Mouse (Mus musculus) forebrain, postnatal 0 days (tissue): ENCODE measurements at regions not wholly inside any gene's neighbourhood (a gene's known extent, or its start where the extent isn't known, plus 50 kb on each side); places are given as distances from the start of the nearest gene placed in this dataset.
A peak's percentile ranks its signal among the peaks of the same experiment; 100 is the strongest.

ENCODE experiments used
- ATAC-seq: fragments of 200-750 bp; cut with Nextera tagmentation; 2 replicates; pipeline ENCODE4 v1.8.0; 2017; ENCODE audit warnings: mild to moderate bottlenecking, moderate library complexity
- DNase-seq: peaks from one replicate; pipeline ENCODE4 v3.0.0-alpha.2; 2015
- H3K27ac ChIP-seq: fragments of 300-500 bp; sonication (generic); 2 replicates; pipeline ENCODE4 v1.5.1; 2014; ENCODE audit warnings: low read depth, mild to moderate bottlenecking, antibody characterized with exemption, low read length, moderate library complexity, mixed read lengths
- H3K27me3 ChIP-seq: fragments of 300-500 bp; sonication (generic); 2 replicates; pipeline ENCODE4 v1.6.1; 2014; ENCODE audit warnings: mild to moderate bottlenecking, low read length, mixed read lengths; ENCODE audit not compliant: insufficient read depth
- H3K36me3 ChIP-seq: fragments of 300-500 bp; sonication (generic); 2 replicates; pipeline ENCODE4 v1.6.1; 2014; ENCODE audit warnings: mild to moderate bottlenecking, moderate library complexity; ENCODE audit not compliant: insufficient read depth
- H3K4me1 ChIP-seq: fragments of 300-500 bp; sonication (generic); 2 replicates; pipeline ENCODE4 v1.6.1; 2014; ENCODE audit warnings: antibody characterized with exemption; ENCODE audit not compliant: insufficient read depth
- H3K4me2 ChIP-seq: fragments of 300-500 bp; sonication (generic); 2 replicates; pipeline ENCODE4 v1.6.1; 2014; ENCODE audit warnings: low read depth, mild to moderate bottlenecking, moderate library complexity
- H3K4me3 ChIP-seq: fragments of 300-500 bp; sonication (generic); 2 replicates; pipeline ENCODE4 v1.5.1; 2014; ENCODE audit warnings: low read depth, low read length, mixed read lengths
- H3K9ac ChIP-seq: fragments of 300-500 bp; sonication (generic); 2 replicates; pipeline ENCODE4 v1.6.1; 2014; ENCODE audit warnings: mild to moderate bottlenecking
- H3K9me3 ChIP-seq: fragments of 300-500 bp; sonication (generic); 2 replicates; pipeline ENCODE4 v1.6.1; 2016; ENCODE audit warnings: low read length
- CTCF ChIP-seq: sonication (generic); IDR thresholded peaks from 2 replicates; pipeline ENCODE4 v1.5.1; 2016; ENCODE audit warnings: antibody characterized with exemption, control low read depth, low read depth
- WGBS: fragments of 180-500 bp; shearing (Covaris S2); extraction: QIAGEN DNeasy Blood & Tissue Kit; methylation state at CpG from one replicate; pipeline ENCODE4 v1.1.7; 2014; 5-methylcytosine and 5-hydroxymethylcytosine counted together

GRCm38 (mm10) chr3:58116848-58117247 is 269.0 kb upstream of the Pfn2 start:
- 76% methylated on average over 7 of the region's 7 CpGs for WGBS
- no peaks in the 10 kb centered on the region for H3K27me3 ChIP-seq
- no peak overlapping the region for H3K9ac ChIP-seq
- DNase-seq = no peak
- no peaks in the 10 kb centered on the region for H3K4me1 ChIP-seq
- H3K4me2 ChIP-seq = no peak overlapping the region
- H3K4me3 ChIP-seq = no peak overlapping the region
- no peak for ATAC-seq
- H3K36me3 ChIP-seq = no peaks in the 10 kb centered on the region
- no peak for TF ChIP-seq CTCF
- no peak overlapping the region for H3K27ac ChIP-seq
- H3K9me3 ChIP-seq = no peaks in the 10 kb centered on the region

DNA sequence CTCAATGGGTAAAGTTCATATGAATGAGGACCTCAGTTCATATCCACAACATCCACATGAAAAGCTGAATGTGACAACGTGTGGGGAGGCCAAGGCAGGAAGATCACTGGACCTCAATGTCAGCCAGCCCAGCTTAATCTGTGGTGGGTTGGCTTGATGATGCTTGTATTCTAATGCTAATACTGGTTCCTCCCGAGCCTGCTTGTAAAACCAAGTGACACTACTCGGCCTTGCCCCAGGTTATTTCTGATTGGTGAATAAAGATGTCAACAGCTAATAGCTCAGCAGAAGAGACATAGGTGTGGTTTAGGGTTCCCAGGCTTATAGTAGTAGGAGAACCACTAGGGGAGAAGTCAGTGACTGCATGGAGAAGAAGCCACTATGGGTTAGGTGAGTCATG is 272.2 kb upstream of the Pfn2 start:
- DNase-seq (no peak), ATAC-seq (no peak)
- TF ChIP-seq CTCF = no peak
- Histone ChIP-seq H3K27me3 (no peaks in the 10 kb centered on the region), H3K4me3 (no peak overlapping the region), H3K9me3 (no peaks in the 10 kb centered on the region), H3K36me3 (no peaks in the 10 kb centered on the region), H3K4me1 (0 out of 2 replicates have a peak, but pooled peaks cover 2% of the 10 kb centered on the region), H3K9ac (no peak overlapping the region), H3K4me2 (no peak overlapping the region), H3K27ac (no peak overlapping the region)
- WGBS = 60% methylated on average over 3 of the region's 3 CpGs

- no peaks in the 10 kb centered on the region for H3K27me3 ChIP-seq
- peak overlapping the region; percentile 34; the same call in 1 of the 2 replicates for H3K4me2 ChIP-seq
- 43% methylated on average over 19 of the region's 19 CpGs for WGBS
- 0 out of 2 replicates have a peak, but pooled peaks cover 2% of the 10 kb centered on the region for H3K4me1 ChIP-seq
- DNase-seq (peak; percentile 88), ATAC-seq (peak; percentile 93)
- H3K9ac ChIP-seq = no peak overlapping the region
- peak; percentile 99 for TF ChIP-seq CTCF
- no peaks in the 10 kb centered on the region for H3K36me3 ChIP-seq
- no peak overlapping the region for H3K4me3 ChIP-seq
- H3K27ac ChIP-seq = no peak overlapping the region
- H3K9me3 ChIP-seq = no peaks in the 10 kb centered on the region
These were observed 274.8 kb upstream of the Pfn2 start for GRCm38 (mm10) chr3:58122456-58123359.

DNA sequence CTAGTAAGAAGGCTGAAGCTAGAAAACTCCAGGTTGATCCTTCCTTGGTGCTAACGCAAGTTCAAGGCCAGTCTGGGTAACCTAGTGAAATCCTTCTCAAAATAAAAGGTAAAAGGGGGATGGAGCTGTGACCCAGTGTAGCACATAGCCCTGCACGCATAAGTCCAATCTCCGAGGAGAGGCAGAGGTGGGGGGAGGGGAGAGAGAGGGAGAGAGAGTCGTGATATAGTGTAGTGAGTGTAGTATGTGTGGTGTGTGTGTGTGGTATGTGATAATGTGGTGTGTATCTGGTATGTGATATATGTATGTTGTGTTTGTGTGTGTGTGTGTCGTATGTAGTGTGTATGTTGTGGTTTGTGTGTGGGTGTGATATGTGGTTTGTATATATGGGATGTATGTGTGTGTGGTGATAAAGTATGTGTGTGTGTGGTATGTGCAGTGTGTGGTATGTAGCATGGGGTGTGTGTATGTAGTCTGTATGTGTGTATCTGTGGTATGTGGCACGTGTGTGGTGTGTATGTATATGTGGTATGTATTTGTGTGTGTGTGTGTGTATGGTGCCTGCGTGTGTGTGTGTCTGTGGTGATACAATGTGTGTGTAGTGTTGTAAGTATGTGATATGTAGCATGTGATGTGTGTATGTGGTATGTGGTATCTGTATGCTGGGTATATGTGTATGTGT is 275.7 kb upstream of the Pfn2 start:
- no peak overlapping the region for H3K4me3 ChIP-seq
- H3K27ac ChIP-seq = no peak overlapping the region
- TF ChIP-seq CTCF = no peak
- WGBS = 78% methylated on average over 7 of the region's 7 CpGs
- 0 out of 2 replicates have a peak, but pooled peaks cover 2% of the 10 kb centered on the region for H3K4me1 ChIP-seq
- no peaks in the 10 kb centered on the region for H3K27me3 ChIP-seq
- no peak overlapping the region for H3K9ac ChIP-seq
- no peaks in the 10 kb centered on the region for H3K36me3 ChIP-seq
- DNase-seq (no peak), ATAC-seq (no peak)
- no peaks in the 10 kb centered on the region for H3K9me3 ChIP-seq
- H3K4me2 ChIP-seq = no peak overlapping the region

DNA sequence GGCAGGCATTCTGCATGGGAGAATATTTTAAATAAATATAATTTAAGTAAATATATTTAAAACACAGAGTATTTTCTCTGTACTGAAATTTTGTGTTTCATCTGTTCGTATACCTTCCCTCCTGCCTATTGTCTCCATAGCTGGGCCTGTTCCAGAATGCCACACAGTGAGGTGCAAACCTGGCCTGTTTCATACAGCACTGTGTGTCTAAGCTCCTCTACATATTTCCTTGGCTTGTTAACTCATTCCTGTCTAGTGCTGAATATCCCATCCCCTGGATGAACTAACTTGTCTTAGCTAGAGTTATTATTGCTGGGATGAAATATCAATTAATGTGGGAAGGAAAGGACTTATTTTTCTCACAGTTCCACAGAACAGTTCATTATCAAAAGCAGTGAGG is 277.0 kb upstream of the Pfn2 start:
- H3K4me3 ChIP-seq = no peak overlapping the region
- H3K27ac ChIP-seq = no peak overlapping the region
- no peaks in the 10 kb centered on the region for H3K36me3 ChIP-seq
- no peaks in the 10 kb centered on the region for H3K9me3 ChIP-seq
- ATAC-seq (no peak), DNase-seq (no peak)
- 67% methylated on average over 1 of the region's 1 CpGs for WGBS
- no peak overlapping the region for H3K4me2 ChIP-seq
- no peak overlapping the region for H3K9ac ChIP-seq
- H3K4me1 ChIP-seq = 0 out of 2 replicates have a peak, but pooled peaks cover 2% of the 10 kb centered on the region
- no peak for TF ChIP-seq CTCF
- no peaks in the 10 kb centered on the region for H3K27me3 ChIP-seq

DNA sequence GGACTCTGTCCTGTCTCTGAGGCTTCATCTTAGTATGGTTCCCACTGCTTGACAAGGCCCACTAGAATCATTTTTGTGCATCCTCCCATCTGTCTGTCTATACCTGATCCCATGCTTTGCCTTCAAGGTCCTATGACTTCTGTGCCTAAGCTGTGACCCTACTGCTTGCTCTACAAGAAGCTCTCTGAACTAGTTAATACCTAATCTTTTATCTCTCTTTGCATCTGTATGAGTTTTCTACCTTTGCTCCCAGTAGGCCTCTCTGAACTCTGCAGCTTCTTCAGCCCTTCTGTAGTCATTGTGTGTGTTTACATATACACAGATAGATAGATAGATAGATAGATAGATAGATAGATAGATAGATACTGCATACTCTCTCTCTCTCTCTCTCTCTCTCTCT is 279.1 kb upstream of the Pfn2 start:
- H3K27me3 ChIP-seq = no peaks in the 10 kb centered on the region
- ATAC-seq = no peak
- no peak overlapping the region for H3K4me3 ChIP-seq
- DNase-seq = no peak
- no peaks in the 10 kb centered on the region for H3K36me3 ChIP-seq
- no peak overlapping the region for H3K9ac ChIP-seq
- 0 out of 2 replicates have a peak, but pooled peaks cover 2% of the 10 kb centered on the region for H3K4me1 ChIP-seq
- no peak overlapping the region for H3K27ac ChIP-seq
- no peaks in the 10 kb centered on the region for H3K9me3 ChIP-seq
- H3K4me2 ChIP-seq = no peak overlapping the region
- no peak for TF ChIP-seq CTCF

GRCm38 (mm10) chr3:58128059-58128458 is 280.2 kb upstream of the Pfn2 start:
- ATAC-seq = no peak
- H3K4me2 ChIP-seq = no peak overlapping the region
- WGBS = 54% methylated on average over 8 of the region's 8 CpGs

More at GRCm38 (mm10) chr3:58128059-58128458, 280.2 kb upstream of the Pfn2 start:
- no peak for DNase-seq
- TF ChIP-seq CTCF = no peak
- Histone ChIP-seq H3K4me3 (no peak overlapping the region), H3K27ac (no peak overlapping the region), H3K36me3 (no peaks in the 10 kb centered on the region), H3K9me3 (no peaks in the 10 kb centered on the region), H3K4me1 (no peaks in the 10 kb centered on the region), H3K9ac (no peak overlapping the region), H3K27me3 (no peaks in the 10 kb centered on the region)
